Mouse (Mus musculus): ENCODE results near the gene Lpp.

Gene Lpp

DNA sequence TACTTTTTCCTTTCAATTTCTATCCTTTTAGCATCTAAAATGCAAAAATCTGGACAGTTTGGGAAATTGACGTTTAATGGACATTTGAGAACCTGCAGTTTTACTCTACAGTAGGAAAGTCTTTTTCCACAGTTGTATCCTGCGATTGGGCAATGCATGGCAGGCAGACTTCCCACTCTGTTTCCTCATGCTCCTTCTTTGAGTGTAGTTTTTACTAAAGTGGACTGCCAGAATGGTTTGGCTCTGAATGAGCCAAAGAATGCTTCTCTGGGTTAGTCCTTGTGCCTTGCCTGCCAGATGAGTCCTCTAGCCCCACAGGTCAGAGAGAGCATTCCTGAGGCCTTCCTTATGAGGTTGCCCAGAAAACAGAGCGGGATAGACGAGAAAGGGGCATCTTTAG, 166.5 kb downstream of the Lpp start:
- no peak for DNase-seq (ENCODE audit: low spot score)

DNA sequence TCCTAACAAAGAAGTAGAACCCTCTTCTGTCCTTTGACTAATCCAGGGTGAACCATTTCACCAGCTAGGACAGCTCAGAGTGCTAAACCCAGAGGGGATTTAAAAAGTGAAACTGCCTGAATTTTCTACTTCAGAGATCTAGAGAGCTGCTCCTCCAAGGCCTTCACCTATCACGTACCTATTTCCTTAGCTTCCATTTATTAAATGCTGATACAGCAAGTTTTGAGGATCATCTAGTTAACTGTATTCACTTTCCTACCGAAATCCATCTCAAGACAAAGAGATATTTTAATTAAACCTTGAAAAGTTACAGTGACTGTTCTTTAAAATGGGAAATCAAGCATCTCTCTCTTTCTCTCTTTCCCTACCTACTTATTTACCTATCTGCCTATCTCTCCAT, 167.7 kb downstream of the Lpp start:
- no peak for DNase-seq (ENCODE audit: low spot score)

DNA sequence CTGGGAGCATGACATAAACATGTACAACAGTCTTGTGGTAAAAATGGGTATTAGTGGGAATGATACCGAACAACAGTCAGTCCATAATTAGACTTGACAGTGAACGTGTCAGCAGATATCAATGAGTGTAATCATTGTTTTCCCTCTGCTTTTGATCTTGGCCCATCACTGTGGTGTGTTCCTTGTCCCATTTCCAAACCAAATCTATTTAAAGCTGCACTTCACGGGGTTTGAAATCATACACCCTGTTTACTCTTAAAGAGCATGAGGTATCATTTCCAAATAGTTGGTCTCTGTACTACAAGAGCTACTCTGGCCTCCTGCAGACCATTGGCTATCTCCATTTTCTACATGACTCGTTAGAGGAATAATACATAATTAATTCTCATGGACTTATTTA, 168.3 kb downstream of the Lpp start:
- DNase-seq (ENCODE audit: low spot score), result no peak

- DNase-seq (ENCODE audit: low spot score), result no peak
Observed at GRCm38 (mm10) chr16:24565311-24565710, 172.0 kb downstream of the Lpp start.

DNA sequence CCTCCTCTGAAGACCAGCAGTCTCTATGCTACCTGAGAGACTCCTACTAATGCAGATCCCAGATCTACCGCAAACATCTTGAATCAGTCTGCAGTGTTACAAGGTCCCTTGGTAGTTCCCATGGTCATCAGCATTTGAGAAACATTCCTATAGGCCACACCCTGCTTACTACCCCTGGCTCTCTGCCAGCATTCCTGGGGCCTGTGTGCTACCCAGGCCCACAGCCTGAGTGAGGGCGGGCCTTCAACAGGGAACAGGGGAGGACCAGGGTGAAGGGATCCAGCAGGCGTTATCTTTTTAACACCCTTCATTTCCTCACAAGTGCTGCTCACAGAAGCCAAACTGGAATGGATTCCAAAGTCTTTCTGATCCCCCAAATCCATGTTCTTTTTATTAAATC, 173.0 kb downstream of the Lpp start:
- DNase-seq (ENCODE audit: low spot score), result no peak

GRCm38 (mm10) chr16:24567562-24567961, 174.3 kb downstream of the Lpp start:
- DNase-seq (ENCODE audit: low spot score), result no peak

- DNase-seq (ENCODE audit: low spot score), result no peak
Observed at GRCm38 (mm10) chr16:24568061-24568460, 174.8 kb downstream of the Lpp start.

DNA sequence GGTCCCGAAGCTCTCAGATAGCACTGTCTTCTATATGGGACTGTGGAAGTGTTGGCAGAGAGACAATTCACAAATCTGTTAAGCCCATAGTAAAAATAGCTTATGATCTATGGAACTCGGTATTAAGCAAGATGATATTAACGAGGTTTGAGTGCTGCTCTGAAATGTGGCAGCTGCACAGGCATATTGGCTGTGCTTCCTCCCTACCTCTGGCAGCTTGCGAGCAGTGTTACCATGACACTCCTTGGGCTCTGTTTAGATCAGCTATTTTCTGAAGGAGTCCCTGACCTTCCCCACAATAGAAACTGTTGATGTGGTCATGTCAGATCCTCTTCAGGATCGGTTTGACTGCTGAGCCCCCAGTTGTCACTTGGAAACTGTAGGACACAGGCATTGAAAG, 176.4 kb downstream of the Lpp start:
- no peak for DNase-seq (ENCODE audit: low spot score)

DNA sequence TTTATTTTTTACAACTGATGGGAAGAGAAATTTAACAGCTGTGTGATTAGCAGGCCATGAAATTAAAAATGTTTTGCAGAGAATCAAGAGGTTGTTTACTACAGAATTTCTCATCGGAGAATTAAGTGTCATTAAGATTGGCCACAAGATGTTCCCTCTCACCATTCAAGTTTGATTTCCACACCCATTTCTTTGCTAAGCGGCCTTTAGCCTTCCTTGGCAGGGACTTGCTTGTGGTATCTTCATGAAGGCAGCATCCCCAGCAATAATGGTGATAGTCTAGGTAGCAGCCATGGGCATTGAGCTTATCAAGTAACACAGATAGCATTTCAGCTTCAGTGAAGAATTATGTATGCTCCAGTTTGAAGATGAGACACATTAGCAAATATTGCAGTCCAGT, 183.7 kb downstream of the Lpp start:
- DNase-seq (ENCODE audit: low spot score), result no peak

DNA sequence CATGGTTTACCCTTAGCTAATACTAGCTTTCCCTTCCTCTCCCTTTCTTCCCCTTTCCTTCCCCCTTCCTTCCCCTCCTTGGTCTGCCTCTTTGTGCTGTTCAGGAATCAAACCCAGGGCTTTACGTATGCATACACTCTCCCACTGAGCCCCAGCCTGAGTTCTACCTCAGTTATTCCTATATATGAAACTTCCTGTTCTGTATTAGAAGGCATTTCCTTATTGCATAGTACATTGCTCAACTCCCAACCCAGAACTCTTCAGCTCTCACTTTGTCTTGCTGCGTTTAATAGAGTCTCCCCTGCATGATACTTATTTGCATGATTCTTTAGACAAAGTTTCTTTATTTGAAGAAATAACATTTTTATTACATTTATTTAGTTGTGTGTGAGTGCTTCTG, 184.5 kb downstream of the Lpp start:
- no peak for DNase-seq (ENCODE audit: low spot score)

GRCm38 (mm10) chr16:24582847-24583246, 189.5 kb downstream of the Lpp start:
- no peak for DNase-seq (ENCODE audit: low spot score)

- DNase-seq (ENCODE audit: low spot score), result no peak
Observed at GRCm38 (mm10) chr16:24593535-24593934, 200.2 kb downstream of the Lpp start.

DNA sequence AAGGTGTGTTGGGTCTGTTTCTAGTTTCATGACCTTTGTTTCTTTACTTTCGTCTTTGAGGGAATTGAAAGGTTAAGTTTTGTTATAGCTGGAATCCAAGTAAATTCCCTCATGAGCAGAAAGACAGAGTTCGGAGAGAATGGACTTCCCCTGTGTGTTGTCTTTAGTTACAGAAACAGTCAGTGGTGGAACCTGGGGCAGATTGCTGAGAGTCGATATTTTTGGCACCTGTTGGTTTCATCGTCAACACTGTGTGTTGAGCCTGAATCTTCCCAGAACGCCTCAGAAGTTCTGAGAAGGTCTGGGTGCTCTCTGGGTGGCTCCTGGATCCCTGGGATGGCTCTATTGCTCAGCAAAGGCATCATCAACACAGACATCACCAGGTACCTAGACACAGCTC, 201.2 kb downstream of the Lpp start:
- DNase-seq (ENCODE audit: low spot score), result no peak

DNA sequence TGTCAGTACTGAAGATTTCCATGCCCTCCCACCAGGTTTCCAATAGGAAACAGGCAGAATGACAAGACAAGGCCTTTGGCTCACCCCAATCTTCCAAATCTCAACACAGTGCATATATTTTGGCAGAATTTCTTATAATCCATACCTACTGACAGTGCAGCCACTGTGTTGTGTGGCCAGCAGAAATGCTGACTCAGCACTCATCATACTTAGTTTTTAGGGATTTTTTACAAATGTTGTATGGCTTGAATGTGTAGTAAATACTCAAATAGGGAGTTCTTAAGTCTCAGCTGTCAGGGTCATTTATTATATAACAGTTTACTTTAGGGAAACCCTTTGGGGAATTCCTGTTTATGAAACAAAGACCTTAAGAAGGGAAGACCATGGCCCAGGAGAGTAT, 202.2 kb downstream of the Lpp start:
- no peak for DNase-seq (ENCODE audit: low spot score)

GRCm38 (mm10) chr16:24598567-24598966, 205.3 kb downstream of the Lpp start:
- no peak for DNase-seq (ENCODE audit: low spot score)

DNA sequence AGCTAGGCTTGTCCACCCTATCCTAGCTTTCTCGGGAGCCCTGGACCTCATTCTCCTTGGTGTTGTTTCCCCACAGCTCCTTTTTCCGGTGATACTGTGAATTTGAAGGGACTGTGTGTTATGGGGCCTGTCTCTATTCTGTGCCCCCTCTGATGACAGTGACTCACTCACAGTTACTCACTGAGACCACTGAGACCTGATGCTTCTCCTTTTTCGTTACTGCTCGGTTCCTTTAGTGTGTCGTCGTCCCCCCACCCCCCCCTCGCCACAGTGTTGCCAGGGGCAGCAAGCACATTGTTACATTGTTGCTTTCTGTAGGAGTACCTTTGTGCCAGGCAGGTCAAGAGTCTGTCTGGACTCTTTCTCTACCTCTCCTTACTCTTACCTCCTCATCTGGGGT, 206.5 kb downstream of the Lpp start:
- no peak for DNase-seq (ENCODE audit: low spot score)

GRCm38 (mm10) chr16:24600260-24600948, 207.1 kb downstream of the Lpp start:
- no peak for DNase-seq (ENCODE audit: low spot score)

DNA sequence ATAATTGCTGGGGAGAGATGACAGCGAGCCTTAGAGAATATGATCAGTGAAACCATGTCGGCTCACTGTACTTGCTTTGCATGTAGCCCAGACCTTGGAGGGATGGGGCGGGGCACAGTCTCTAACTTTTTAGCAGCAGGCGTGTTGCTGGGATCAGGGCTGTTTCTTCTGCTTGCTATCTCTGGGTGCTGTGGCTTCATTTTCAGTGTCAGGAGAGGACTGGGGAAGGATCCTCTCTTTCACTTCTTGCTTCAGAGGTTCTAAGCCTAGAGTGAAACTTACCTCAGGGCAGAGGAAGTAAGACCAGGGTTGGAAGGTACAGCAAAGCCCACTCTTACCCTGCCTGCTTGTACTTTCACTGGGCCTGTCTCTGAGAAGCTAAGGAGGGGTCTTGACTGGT, 210.0 kb downstream of the Lpp start:
- DNase-seq (ENCODE audit: low spot score), result no peak

DNA sequence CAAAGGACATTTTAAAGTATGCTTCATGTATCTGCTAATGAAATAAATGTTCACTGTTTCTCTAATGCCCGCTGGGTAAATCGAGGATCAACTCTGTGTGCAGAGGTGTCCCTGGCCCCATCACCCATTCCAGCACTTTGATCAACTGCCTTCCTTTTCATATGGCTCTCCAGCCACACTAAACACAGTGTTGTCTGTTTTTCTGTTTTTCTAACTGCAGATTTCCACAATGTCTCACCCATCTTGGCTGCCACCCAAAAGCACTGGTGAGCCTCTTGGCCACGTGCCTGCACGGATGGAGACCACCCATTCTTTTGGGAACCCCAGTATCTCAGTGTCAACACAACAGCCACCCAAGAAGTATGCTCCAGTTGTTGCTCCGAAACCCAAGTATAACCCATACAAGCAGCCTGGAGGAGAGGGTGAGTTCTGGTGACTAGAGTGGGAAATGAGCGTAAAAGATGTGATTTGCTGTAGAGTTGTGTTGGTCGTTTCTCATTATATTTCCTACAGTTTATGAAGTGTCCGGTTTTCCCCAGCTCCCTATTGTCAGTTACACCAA, 214.7 kb downstream of the Lpp start:
- no peak for DNase-seq (ENCODE audit: low spot score)

DNA sequence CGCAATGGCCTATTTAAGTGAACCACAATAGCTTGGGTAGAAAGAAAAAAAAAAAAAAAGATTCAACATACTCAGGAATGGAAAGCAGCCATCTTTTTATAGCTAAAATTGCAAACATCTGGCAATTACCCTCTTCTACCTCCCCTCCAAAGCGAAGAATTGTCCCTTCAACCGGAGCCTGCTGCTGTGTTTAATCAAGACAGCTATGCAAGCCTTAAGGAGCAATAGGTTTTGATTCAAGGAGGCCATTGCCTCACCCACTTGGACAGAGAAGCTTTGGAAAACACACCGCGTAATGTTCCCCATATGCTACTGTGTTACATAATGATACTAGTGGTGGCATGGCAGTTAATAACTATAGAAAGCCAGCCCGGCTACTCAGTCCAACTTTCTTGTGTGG, 226.2 kb downstream of the Lpp start:
- DNase-seq (ENCODE audit: low spot score), result no peak

GRCm38 (mm10) chr16:24620021-24620420, 226.7 kb downstream of the Lpp start:
- no peak for DNase-seq (ENCODE audit: low spot score)

DNA sequence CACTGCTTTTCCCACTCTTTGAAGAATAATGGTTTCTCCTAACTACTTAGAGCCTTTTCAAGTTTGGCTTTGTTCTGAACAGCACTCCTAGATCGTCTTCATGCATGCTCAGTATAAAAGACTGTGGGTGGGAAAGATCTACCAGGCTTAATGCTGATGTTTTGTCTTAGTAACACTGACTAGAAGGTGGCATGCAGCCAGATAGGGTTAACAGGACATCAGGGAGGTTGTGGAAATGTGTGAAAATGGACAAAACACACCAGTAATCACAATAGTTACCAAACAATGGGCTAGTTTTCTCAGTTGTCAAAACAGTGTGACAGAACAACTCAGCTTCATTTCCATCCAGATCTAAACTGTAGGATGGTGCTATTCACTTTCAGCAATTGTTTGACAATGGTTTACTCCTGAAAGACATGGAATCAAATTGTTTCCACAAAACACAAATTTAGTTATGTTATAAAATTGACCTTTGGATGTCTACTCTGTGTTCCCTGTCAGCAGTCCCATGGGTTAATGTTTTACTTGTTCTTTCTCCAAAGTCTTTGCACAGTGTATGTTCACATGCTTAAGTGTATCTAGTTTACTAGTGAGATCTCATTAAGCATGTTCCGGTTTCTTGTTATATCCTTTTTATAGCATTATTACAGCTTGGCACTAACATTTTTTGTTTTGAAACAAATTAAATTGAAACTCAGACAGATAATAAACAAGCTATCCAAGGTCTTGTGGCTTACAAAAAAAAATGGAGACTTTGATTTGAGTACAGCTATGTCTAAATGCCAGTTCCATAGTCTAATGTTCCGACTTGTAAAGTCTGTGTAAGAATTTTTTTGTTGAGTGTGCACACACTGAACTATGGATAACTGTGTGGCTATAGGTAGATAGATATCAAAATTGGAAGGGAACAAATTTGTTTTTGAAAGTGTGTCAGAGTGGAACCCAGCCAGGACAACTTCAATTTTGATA, 229.2 kb downstream of the Lpp start:
- no peak for DNase-seq (ENCODE audit: low spot score)

GRCm38 (mm10) chr16:24624335-24624734, 231.0 kb downstream of the Lpp start:
- DNase-seq (ENCODE audit: low spot score), result no peak
